Mouse (Mus musculus) forelimb bud, embryonic 11.5 days (tissue): Measurements from ENCODE around the gene Grin3b.

Source experiments
- DNase-seq: peaks from one replicate; pipeline ENCODE4 v3.0.0-alpha.2; 2012; ENCODE audit warnings: low read depth, low spot score

Grin3b gene

GRCm38 (mm10) chr10:79966886-79967400 lies 3.6 kb upstream of the Grin3b start:
- no peak for DNase-seq

- no peak for DNase-seq
Measured at GRCm38 (mm10) chr10:79968181-79968580, 2.3 kb upstream of the Grin3b start.

GRCm38 (mm10) chr10:79969124-79969568 lies 1.4 kb upstream of the Grin3b start:
- no peak for DNase-seq

GRCm38 (mm10) chr10:79971183-79971497 lies 625 bp downstream of the Grin3b start:
- DNase-seq: no peak

- no peak for DNase-seq
Measured at GRCm38 (mm10) chr10:79972831-79973230, 2.3 kb downstream of the Grin3b start.

GRCm38 (mm10) chr10:79974087-79974486 lies 3.6 kb downstream of the Grin3b start:
- DNase-seq: no peak

GRCm38 (mm10) chr10:79974668-79975067 lies 4.2 kb downstream of the Grin3b start:
- DNase-seq: no peak

GRCm38 (mm10) chr10:79976071-79976721 lies 5.7 kb downstream of the Grin3b start:
- DNase-seq: no peak

GRCm38 (mm10) chr10:79976722-79977107 lies 6.2 kb downstream of the Grin3b start:
- no peak for DNase-seq

GRCm38 (mm10) chr10:79977324-79977723 lies 6.8 kb downstream of the Grin3b start:
- DNase-seq: no peak

GRCm38 (mm10) chr10:79978061-79978460 lies 7.5 kb downstream of the Grin3b start:
- no peak for DNase-seq

- no peak for DNase-seq
Measured at GRCm38 (mm10) chr10:79979401-79980155, 9.1 kb downstream of the Grin3b start.

- no peak for DNase-seq
Measured at GRCm38 (mm10) chr10:79983205-79983604, 12.7 kb downstream of the Grin3b start.

- peak; percentile 68 for DNase-seq
Measured at GRCm38 (mm10) chr10:79983670-79984069, 13.2 kb downstream of the Grin3b start.

GRCm38 (mm10) chr10:79984195-79984816 lies 13.8 kb downstream of the Grin3b start, which contains the start of gene Tmem259:
TSS of gene Tmem259 (minus strand) at chr10:79984330.
- peak; percentile 88 for DNase-seq

GRCm38 (mm10) chr10:79984871-79985270 lies 14.4 kb downstream of the Grin3b start:
- DNase-seq: peak; percentile 98

- peak; percentile 54 for DNase-seq
Measured at GRCm38 (mm10) chr10:79985334-79986231, 15.1 kb downstream of the Grin3b start.

GRCm38 (mm10) chr10:79986232-79986878 lies 15.8 kb downstream of the Grin3b start:
- DNase-seq: no peak

- DNase-seq: peak; percentile 91
Measured at GRCm38 (mm10) chr10:79986963-79987362, 16.4 kb downstream of the Grin3b start.

- DNase-seq: no peak
Measured at GRCm38 (mm10) chr10:79987771-79988505, 17.4 kb downstream of the Grin3b start.
